Mouse (Mus musculus): ENCODE results near the gene Kctd11.

The Kctd11 gene

GRCm38 (mm10) chr11:69848021-69848420, 33.2 kb downstream of the Kctd11 start:
- DNase-seq, result no peak

- DNase-seq, result peak; percentile 36
Measured at GRCm38 (mm10) chr11:69846738-69847688, 34.2 kb downstream of the Kctd11 start.

GRCm38 (mm10) chr11:69846198-69846680, 35.0 kb downstream of the Kctd11 start, which contains the start of gene Plscr3:
TSS of gene Plscr3 (plus strand) at chr11:69846376.
- peak; percentile 96 for DNase-seq

GRCm38 (mm10) chr11:69838714-69839104, 42.5 kb downstream of the Kctd11 start:
- no peak for DNase-seq

- DNase-seq, result peak; percentile 98
Measured at GRCm38 (mm10) chr11:69837952-69838713, 43.1 kb downstream of the Kctd11 start, which contains the start of gene Tmem256. TSS of gene Tmem256 (plus strand) at chr11:69838514.

GRCm38 (mm10) chr11:69837604-69837951, 43.6 kb downstream of the Kctd11 start, which contains the start of gene Nlgn2:
TSS of gene Nlgn2 (minus strand) at chr11:69837784.
- DNase-seq, result no peak

GRCm38 (mm10) chr11:69836703-69837576, 44.3 kb downstream of the Kctd11 start:
- DNase-seq, result peak; percentile 55

GRCm38 (mm10) chr11:69835966-69836335, 45.3 kb downstream of the Kctd11 start:
- no peak for DNase-seq

GRCm38 (mm10) chr11:69835326-69835965, 45.8 kb downstream of the Kctd11 start:
- DNase-seq, result no peak

- DNase-seq, result peak; percentile 54
Measured at GRCm38 (mm10) chr11:69834001-69834549, 47.1 kb downstream of the Kctd11 start.

- no peak for DNase-seq
Measured at GRCm38 (mm10) chr11:69833554-69833953, 47.7 kb downstream of the Kctd11 start.

GRCm38 (mm10) chr11:69828832-69829231, 52.4 kb downstream of the Kctd11 start:
- no peak for DNase-seq
